25 mouse cellular contexts compared by ENCODE assay signal in the genomic region with DNA sequence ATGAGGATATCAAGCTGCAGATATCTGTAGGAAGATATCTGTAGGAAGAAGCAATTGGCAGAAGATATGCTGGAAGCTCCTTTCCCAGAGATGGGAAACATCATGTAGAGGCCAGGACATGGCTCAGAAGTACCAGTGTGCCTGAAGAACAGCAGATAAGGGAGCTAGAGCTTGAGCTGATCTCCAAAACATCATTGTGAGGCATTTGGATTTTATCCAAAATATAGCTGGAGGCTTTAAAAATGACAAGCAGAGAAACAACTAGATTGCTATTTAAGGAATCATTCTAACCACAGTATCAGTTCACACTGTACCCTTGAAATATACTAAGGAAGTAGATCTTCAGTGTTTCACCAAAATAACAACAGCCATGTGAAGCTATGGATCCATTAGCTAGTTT.
DNase-seq lines count a peak whose midpoint lies in the region; ATAC-seq and TF ChIP-seq lines count a peak whose summit lies in the region.
"Had no signal": no experiment of that assay in that cellular context is flagged by ENCODE, and none has a peak within 500 bp of the region (broad histone marks: within the 10 kb centered on the region; RNA-seq: fewer than 3 reads in every experiment).

No protein-coding gene starts in this region.

- peaks cover 0 to 7% of the 10 kb centered on the region in 2 experiments; a peak in 2 of 4 replicates for H3K36me3 ChIP-seq in MEL (ENCODE audit: control insufficient read depth in 1 of 2, insufficient read depth in 2 of 2, low read length in 2 of 2)
- H3K36me3 ChIP-seq: embryonic facial prominence, embryonic 10.5 days; embryonic facial prominence, embryonic 12.5 days; forebrain, embryonic 15.5 days; G1E had no signal

- H3K9ac ChIP-seq in MEL (ENCODE audit: control insufficient read depth, low read depth, low read length, poor library complexity, severe bottlenecking): no peak overlapping the region
- H3K9ac ChIP-seq: embryonic facial prominence, embryonic 12.5 days; forebrain, embryonic 13.5 days; forebrain, embryonic 15.5 days; forebrain, postnatal 0 days had no signal

- DNase-seq in 416B (ENCODE audit: low read depth) (peak; percentile 34), MEL (ENCODE audit: low read depth, low spot score) (peak; percentile 56)
- DNase-seq in heart, postnatal 36 days: no peak
- no peak for DNase-seq in thymus, postnatal 4 days
- DNase-seq: adrenal gland, adult 8-10 months; adrenal gland, postnatal 14 days; adrenal gland, postnatal 36 days; B cell, adult 2 months; cerebellum, adult 11 months; cerebellum, adult 18-20 months; cerebellum, adult 8-10 months; cerebellum, adult 9-11 months; cerebellum, postnatal 14 days; cerebellum, postnatal 36 days; forebrain, postnatal 0 days had no signal

- peak; percentile 31; the same call in 1 of the 2 replicates for ATAC-seq in common myeloid progenitor, adult 5-6 weeks (replicated peaks; ENCODE audit: low read depth, poor library complexity, severe bottlenecking)
- ATAC-seq in megakaryocyte-erythroid progenitor cell, adult 5-6 weeks (replicated peaks; ENCODE audit: low FRiP score, low TSS enrichment, poor library complexity, severe bottlenecking): peak; percentile 30; the same call in 1 of the 2 replicates
- ATAC-seq in activated CD4-positive, CD25-positive, alpha-beta regulatory T cell, adult 4 months: no peak
- ATAC-seq: CD4-positive, CD25-positive, alpha-beta regulatory T cell, adult 4 months; forebrain, embryonic 13.5 days; forebrain, embryonic 15.5 days; forebrain, postnatal 0 days had no signal

- no peaks in the 10 kb centered on the region for H3K79me2 ChIP-seq in MEL (ENCODE audit: control insufficient read depth, insufficient read depth, low read length, poor library complexity)

- peaks cover 0 to 8% of the 10 kb centered on the region in 2 experiments; a peak in 2 of 4 replicates for H3K4me1 ChIP-seq in MEL (ENCODE audit: control insufficient read depth in 1 of 2, insufficient read depth in 2 of 2, low read length in 2 of 2)
- H3K4me1 ChIP-seq: forebrain, embryonic 13.5 days; forebrain, embryonic 15.5 days had no signal

- no peaks in the 10 kb centered on the region for H3K27me3 ChIP-seq in MEL (ENCODE audit: control insufficient read depth in 1 of 2, insufficient read depth in 2 of 2, low read length in 2 of 2)
- H3K27me3 ChIP-seq: CH12.LX; embryonic facial prominence, embryonic 12.5 days; forebrain, embryonic 13.5 days; forebrain, embryonic 15.5 days had no signal

- no peak for TF ChIP-seq POLR2A in MEL (IDR thresholded peaks at IDR 0.05; ENCODE audit: control insufficient read depth in 1 of 2, insufficient read depth in 1 of 2, low read depth in 1 of 2, low read length in 2 of 2, poor library complexity in 1 of 2)

- no peaks in the 10 kb centered on the region for H3K9me3 ChIP-seq in MEL (replicated peaks; ENCODE audit: insufficient read depth, low read length)
- H3K9me3 ChIP-seq: embryonic facial prominence, embryonic 10.5 days; embryonic facial prominence, embryonic 12.5 days; forebrain, embryonic 13.5 days; forebrain, embryonic 15.5 days; G1E had no signal

- TF ChIP-seq EP300 in MEL (IDR thresholded peaks at IDR 0.05; ENCODE audit: low read depth in 1 of 2, low read length in 2 of 2): peak in 1 of 2 experiments; percentile 46; a peak in 2 of 4 replicates

- no peak overlapping the region for H3K27ac ChIP-seq in MEL (ENCODE audit: control insufficient read depth, low read depth, low read length)
- H3K27ac ChIP-seq: embryonic facial prominence, embryonic 10.5 days; embryonic facial prominence, embryonic 12.5 days; forebrain, embryonic 13.5 days; forebrain, embryonic 15.5 days had no signal

- no peak for TF ChIP-seq CTCF in MEL (IDR thresholded peaks at IDR 0.05 in 2 of 3, conservative IDR thresholded peaks at IDR 0.05 in 1 of 3; ENCODE audit: control insufficient read depth in 1 of 3, insufficient read depth in 1 of 3, low read depth in 2 of 3, low read length in 3 of 3, poor library complexity in 1 of 3, severe bottlenecking in 1 of 3)

- H3K4me3 ChIP-seq in MEL (ENCODE audit: control insufficient read depth in 1 of 2, insufficient read depth in 1 of 2, low read depth in 2 of 2, low read length in 2 of 2): no peak overlapping the region
- H3K4me3 ChIP-seq: embryonic facial prominence, embryonic 10.5 days; embryonic facial prominence, embryonic 12.5 days; forebrain, embryonic 13.5 days; forebrain, embryonic 15.5 days had no signal

- no peak for TF ChIP-seq RAD21 in MEL (IDR thresholded peaks at IDR 0.05; ENCODE audit: low read depth, low read length)

- intact Hi-C loops in heart, postnatal 36 days (cut with DNase I): no loop called here

TF ChIP-seq in MEL, 35 proteins besides CTCF, POLR2A, EP300 and RAD21:
- TF ChIP-seq ETS1 (IDR thresholded peaks at IDR 0.05; ENCODE audit: low read depth, low read length) (peak; percentile 67), GATA1 (IDR thresholded peaks at IDR 0.05; ENCODE audit: low read depth, low read length) (peak; percentile 60), TCF12 (IDR thresholded peaks at IDR 0.05; ENCODE audit: low read depth, low read length) (peak; percentile 51; the same call in 1 of the 2 replicates), NELFE (IDR thresholded peaks at IDR 0.05; ENCODE audit: low read depth, low read length) (no peak), RCOR1 (IDR thresholded peaks at IDR 0.05; ENCODE audit: low read depth, low read length) (peak; percentile 57), MAX (IDR thresholded peaks at IDR 0.05; ENCODE audit: low read length) (no peak; the same call in 1 of the 2 replicates), MEF2A (IDR thresholded peaks at IDR 0.05; ENCODE audit: extremely low read depth, insufficient replicate concordance, low read depth, low read length, poor library complexity, severe bottlenecking) (peak; percentile 91; the same call in 1 of the 2 replicates)

Comparison
In these comparisons a context has a peak if more than half of its experiments do, and no peak if none do; other contexts are left out.
1. DNase-seq: peak in 416B (single experiment) and MEL (single experiment); none in heart, postnatal 36 days (0 of 2) and thymus, postnatal 4 days (single experiment).